Mouse (Mus musculus): ENCODE data around the gene Gm40193. TPM values are rescaled to one million over a fixed set of nuclear protein-coding genes. Genes with fewer than 3 reads are reported as not detected.

Gm40193 gene
- not detected in 2 replicates for polyA plus RNA-seq (2012)

DNA sequence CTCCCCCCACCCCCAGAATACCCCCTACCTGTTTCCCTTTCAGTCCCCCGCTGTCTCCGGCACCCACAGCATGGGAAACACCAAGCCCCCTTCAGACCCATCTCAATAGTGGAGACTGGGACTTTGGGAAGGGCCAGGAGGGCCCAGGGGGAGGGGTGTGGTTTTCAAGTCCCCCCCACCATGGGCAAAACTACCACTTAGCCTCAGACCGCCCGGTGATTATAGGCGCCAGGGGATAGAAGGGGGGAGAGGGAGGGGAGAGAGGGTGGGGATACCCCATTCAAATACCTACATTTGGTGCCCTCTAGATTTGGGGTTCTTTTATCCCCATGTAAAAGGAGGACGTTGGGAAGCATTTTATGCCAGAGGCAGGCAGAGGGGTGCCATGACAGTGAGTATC lies at the start of gene Gm40193:
Gene Gm40193 (minus strand): TSS at position 101 of the 400 bp plus-strand sequence.
- no peak for TF ChIP-seq GATA1 (IDR thresholded peaks at IDR 0.05; ENCODE audit: low read length)

DNA sequence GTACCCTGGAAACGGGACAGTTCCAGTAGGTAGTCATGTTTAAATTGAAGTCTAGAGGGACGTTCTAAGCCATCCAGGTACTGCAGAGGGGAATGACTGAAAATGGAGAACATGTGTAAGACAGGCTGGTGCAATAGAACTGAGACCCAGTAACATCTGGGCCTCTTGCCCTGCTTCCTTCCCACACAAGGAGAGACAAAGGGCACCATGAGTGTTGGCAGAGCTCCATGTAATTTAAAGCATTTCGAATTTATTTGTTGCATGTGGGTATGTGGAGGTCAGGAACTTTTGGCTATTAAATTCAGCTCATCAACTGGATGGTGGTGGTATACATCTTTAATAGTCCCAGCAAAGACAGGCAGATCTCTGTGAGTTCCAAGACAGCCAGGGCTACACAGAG lies 49.5 kb upstream of the Gm40193 start:
- no peak for TF ChIP-seq GATA1 (IDR thresholded peaks at IDR 0.05; ENCODE audit: low read length)

DNA sequence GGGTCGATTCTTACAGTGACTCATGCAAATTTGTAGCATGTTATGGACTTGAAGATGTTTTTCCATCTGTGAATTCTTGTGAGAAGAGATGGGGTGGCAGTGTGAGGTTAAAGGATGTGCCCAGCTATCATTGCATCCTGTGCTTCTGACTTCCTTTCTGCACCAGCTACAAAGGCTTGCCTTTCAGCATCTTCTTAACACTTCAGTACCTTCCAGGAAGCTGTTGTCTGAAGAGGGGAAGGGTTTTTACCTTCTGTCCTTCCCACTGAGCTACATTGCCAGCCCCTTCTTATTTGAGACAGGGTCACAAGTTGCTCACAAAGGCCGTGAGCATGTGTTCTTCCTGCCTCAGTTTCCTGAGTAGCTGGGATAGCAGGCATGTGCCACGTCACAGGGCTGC lies 48.2 kb upstream of the Gm40193 start:
- TF ChIP-seq GATA1 (IDR thresholded peaks at IDR 0.05; ENCODE audit: low read length) = no peak

DNA sequence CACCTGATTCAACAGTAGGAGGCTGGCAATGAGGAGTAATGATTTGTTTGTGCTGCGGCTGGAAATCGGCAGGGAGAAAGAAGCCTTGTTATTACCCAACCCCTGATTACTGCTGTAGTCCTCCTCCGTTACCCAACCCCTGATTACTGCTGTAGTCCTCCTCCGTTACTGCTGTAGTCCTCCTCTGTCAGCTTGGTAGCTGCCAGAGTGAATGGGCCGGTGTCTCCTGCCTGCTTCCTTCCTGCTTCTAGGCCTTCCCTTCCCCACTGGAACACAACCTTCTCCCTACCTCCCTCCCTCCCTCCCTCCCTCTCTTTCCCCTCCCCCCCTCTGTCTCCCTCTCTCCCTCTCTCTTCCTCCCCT lies 47.6 kb upstream of the Gm40193 start:
- no peak for TF ChIP-seq GATA1 (IDR thresholded peaks at IDR 0.05; ENCODE audit: low read length)

DNA sequence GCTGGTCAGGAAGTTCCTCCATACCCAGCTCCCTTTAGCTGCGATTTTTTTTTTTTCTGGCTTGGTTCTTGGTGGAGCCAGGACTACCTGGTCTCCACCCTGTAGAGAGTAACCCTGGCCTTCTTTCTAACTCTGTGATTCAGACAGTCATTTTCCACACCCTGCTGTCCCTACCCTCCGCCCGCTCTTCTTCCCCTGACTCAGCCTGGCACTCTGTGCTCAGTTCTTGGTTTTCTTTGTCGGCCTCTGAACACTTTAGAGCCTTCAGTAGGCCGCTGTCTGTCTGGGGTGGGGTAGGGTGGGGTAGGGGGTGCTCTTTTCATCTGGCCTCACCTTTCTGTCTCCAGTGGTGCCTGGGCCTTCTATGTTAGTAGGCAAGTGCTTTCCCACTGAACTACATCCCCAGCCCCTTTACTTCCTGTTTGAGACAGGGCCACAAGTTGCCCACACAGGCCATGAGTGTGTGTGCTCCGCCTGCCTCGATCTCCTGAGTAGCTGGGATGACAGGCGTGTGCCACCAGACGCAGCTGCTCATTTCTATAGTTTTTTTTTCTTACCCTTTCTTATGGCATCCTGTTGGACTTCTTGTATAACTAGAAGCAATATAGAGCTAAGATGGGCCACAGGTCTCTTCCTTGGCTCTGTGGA lies 47.1 kb upstream of the Gm40193 start:
- no peak for TF ChIP-seq GATA1 (IDR thresholded peaks at IDR 0.05; ENCODE audit: low read length)

DNA sequence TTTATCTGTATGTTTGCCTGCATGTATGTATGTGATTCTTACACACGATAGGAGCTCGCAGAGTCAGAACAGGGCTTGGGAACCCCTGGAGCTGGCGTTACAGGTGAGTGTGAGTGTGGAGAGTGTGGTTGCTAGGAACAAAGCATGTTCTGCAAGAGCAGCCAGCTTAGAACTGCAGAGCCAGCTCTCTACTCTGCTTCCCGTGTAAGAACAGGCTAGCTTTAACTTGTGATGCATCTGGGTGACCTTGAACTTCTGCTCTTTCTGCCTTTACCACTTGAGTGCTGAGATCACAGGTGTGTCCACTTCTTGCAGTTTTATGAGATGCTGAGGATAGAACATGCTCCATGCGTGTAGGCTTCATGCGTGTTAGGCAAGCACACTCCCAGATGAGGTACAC lies 46.2 kb upstream of the Gm40193 start:
- no peak for TF ChIP-seq GATA1 (IDR thresholded peaks at IDR 0.05; ENCODE audit: low read length)

DNA sequence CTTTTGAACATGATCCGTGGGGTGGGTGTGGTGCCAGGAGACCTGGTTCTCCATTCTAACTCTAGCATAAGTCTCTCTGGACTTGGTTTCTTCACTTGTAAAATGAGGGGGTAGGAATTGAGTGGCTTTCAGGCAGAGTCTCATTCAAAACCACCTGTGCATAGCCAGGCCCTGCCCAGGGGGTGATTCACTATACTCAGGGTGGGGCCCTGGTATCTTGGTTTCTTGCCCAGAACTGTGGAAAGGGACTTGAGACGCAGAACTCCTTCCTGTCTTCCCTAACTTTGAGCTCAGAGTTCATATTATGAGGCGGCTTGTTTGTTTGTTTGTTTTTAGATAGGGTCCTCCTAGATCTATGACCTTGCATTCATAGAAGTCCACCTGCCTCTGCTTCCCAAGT lies 44.5 kb upstream of the Gm40193 start:
- no peak for TF ChIP-seq GATA1 (IDR thresholded peaks at IDR 0.05; ENCODE audit: low read length)

DNA sequence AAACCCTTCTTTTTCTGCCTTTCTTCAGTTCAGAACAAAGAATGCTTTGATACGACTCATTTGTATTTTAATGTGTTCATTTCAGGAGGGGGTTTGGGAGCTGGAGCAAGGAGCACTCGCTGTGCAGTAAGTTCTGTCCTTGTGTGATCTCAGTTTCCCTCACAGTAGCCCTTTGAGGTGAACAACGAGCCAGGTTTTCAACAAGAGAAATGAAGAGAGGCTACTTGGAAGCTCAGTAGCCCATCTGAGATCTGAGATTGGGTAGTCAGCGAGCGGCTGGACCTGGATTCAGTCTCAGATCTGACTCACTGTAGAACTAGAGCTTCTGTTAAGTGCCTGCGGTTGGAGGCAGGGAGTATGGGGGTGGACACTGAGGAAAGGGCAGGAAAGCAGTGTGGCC lies 41.1 kb upstream of the Gm40193 start:
- no peak for TF ChIP-seq GATA1 (IDR thresholded peaks at IDR 0.05; ENCODE audit: low read length)

DNA sequence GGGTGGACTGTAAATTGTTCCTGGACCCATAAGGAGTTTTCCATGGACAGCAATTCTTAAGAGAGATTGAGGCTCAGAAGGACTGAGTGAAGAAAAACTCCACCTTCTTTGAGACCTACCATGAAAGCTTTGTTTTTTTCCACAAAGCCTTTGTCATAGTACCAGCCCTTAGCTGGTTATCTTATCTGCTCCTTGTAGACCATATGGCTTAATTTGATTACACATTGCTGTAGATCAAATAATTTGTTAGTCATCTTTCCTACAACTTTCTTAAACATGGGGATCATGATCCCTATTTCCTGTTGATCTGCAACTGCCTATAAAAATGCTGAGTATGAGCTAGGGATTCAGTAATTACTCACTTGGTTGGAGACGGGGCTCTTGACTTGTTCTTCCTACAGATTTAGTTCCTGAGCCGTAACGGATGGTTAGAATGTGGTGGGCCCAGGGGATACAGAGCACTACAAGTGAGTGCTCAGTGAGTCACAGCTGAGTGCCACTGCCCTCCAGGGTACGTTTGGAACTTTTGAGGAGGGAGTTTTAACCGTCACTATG lies 39.7 kb upstream of the Gm40193 start:
- TF ChIP-seq GATA1 (IDR thresholded peaks at IDR 0.05; ENCODE audit: low read length) = peak; percentile 73

DNA sequence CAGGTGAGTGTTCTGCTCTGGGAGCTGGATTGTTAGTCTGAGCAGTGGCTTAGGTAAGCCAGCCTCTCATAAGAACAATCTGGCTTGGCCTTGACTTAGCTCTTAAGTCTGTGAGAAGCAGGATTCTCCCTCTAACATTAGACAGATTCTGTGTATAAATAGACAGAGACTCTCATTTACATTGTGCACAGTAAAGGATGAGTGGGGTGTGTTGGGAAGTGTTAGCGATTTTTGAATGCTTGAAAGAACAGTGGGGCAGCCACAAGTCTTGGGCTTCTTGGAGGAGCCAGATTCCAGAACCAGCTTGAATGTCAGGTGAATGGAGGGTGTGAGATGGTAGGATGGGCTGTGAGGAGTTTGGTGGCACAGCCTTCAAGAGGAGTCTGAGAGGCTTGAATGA lies 38.9 kb upstream of the Gm40193 start:
- no peak for TF ChIP-seq GATA1 (IDR thresholded peaks at IDR 0.05; ENCODE audit: low read length)

DNA sequence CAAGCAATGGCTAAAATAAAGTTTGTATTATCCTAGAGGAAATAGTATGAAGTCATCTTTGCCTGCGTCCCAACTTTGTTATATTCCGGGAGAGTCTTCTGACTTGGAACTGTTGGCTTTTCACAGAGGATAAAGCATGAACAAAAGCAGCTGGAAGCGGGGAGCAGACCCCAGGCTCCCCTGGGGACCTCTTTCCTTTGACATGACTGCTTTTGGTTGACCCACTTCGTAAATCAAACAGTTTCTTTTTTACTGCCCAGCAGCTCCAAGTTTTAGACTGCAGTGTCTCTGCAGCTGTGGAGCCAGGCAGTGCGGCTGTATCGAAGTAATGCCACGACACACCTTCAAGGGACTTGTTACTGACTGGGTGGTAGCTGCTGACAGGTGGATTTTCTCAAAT lies 33.8 kb upstream of the Gm40193 start:
- no peak for TF ChIP-seq GATA1 (IDR thresholded peaks at IDR 0.05; ENCODE audit: low read length)

DNA sequence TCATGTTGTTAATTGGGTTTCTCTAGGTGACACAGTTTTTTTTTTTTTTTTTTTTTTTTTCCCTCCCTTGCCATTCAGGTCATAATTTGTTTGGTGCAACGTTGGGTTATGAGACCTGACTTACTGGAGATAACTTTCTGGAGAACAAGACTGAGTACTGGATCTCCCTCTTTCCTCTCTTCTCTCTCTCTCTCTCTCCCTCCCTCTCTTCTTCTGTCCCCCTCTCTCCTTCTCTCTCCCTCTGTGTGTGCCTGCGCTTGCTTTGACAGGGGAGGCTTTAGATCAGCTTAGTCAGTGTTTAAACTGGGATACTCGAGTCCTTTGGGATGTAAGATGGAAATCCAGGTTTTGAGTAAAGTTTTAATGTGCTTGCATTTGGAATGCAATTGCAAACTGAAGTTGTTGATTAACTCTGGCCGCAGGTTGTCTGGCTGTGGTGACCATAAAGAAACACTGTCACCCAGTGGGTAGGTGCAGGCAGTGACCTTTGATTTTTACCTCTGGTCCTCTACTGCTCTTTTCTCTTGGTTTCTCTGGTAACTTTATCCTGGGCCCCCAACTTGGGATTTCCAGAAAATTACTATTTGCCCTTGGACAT lies 31.6 kb upstream of the Gm40193 start:
- TF ChIP-seq GATA1 (IDR thresholded peaks at IDR 0.05; ENCODE audit: low read length) = no peak

DNA sequence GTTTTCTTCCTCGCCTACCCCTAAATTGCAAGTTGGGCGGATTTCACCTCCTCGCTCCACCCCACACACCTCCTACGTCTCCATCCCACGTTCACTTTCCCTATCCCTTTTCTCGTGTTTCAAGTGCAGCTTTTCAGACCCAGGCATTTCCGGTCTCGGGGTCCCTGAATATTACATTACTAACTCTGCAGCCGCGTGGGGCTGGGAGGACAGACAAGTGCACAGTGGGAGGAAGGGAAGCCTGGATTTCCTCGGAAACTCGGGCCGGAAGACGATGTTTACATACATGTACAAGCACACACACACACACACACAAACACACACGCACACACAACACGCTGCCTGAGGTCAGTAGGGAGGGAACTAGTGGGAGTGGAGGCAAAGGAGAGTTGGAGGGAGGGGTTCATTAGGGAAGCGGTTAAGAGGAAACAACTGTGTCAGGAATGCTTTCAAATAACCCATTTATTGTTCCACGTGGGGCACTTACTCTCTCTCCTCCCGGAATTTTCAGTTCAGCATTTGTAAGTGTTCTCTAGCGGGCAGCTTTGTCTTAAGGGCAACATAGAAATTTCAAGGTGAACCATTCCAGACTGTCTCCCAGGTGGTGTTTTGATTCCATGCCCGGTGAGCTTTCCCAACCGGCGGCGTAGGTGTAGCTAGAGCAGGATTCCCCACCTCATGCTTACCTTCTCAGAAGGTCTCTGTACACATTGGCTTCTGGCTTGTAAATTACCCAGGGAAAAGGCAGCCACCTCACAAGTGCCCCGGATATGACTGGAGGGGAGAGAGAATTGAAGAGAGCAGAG lies 30.9 kb upstream of the Gm40193 start:
- no peak for TF ChIP-seq GATA1 (IDR thresholded peaks at IDR 0.05; ENCODE audit: low read length)

DNA sequence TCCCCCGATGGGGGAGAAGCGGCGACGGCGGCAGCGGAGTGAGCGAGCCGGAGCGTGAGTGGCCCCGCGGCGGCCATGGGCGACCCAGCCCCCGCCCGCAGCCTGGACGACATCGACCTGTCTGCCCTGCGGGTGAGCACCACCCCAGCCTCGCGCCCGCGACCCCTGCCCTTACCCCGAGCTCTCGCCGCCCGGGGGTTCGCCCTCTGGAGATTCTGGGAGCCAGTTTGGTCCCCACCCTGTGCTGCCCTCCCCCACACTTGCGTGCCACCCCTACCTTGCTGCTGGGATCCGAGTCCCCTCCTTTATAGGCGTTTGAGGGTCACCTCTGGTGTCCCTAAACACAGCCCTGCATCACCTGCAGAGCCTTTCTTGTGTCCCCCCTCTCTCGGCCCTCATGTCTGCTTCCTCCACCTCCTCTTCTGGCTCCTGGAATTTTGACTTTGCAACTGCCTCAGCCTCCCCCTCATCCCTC lies 30.3 kb upstream of the Gm40193 start:
- no peak for TF ChIP-seq GATA1 (IDR thresholded peaks at IDR 0.05; ENCODE audit: low read length)

DNA sequence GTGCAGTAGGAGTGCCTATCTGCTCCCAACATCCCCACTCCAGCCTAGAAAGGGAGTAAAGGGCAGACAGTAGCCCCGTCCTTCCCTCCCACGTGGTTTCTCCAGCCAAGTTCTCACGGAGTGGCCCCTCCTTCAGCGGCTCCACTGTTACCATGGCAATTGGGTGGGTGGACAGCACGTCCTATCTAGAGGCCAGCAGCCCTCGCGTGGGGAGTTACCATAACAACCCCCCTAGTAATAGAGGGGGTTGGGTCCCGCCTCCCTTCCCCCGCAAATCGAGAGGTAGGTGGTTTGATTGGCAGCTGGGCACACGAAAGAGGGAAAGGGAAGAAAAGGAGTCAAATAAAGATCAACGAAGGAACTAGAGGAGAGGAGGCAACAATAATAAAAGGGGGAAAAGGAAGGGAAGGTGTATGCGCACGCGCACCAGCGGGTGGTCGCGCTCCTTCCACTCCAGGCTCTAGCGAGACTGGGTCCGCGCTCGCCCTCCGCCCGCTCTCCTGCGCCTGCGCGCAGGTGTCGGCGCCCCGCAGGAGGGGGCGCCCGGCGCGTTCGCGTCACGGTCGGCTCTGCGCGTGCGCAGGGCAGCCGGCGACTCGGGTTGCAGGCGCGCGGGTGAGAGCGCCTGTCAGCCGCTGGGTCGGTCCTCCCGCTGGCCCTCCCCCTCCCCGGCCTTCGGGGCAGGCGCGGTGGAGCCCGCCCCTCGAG lies 29.7 kb upstream of the Gm40193 start, which contains the start of gene Mink1:
Gene Mink1 (plus strand): TSS at position 595 of the 708 bp plus-strand sequence.
- TF ChIP-seq GATA1 (IDR thresholded peaks at IDR 0.05; ENCODE audit: low read length) = no peak

DNA sequence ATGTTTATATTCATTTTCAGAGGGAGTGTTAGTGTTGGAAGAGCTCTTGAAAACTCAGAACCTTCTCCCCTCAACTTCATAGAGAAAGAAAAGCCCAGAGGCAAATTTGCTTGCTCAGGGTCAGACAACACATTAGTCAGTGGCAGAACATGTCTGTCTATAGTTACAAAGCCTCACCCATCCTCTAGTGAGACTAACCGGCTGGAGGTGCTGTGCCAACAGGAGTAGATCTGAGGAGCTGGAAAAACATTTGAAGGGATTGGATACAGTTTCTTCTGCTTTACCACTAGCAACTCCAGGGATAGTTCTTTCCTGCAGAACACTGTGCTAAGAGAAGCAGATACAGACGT lies 29.2 kb upstream of the Gm40193 start:
- no peak for TF ChIP-seq GATA1 (IDR thresholded peaks at IDR 0.05; ENCODE audit: low read length)
